Mouse (Mus musculus) adrenal gland, postnatal 14 days (tissue): ENCODE results near the gene Mfsd4b4. TPM values are rescaled to one million over a fixed set of nuclear protein-coding genes. Genes with fewer than 3 reads are reported as not detected.
"Not testable (repeated sequence)": the region's sequence is repeated elsewhere in the genome, so short reads cannot be mapped to it uniquely, and the experiment has no call there.

Source experiments
- DNase-seq: peaks from one replicate; pipeline ENCODE4 v3.0.0; 2021; ENCODE audit warnings: mixed read lengths
- long read RNA-seq, 2 experiments: library from polyadenylated mRNA; stranded (forward); transcript quantifications; one replicate each; pipeline ENCODE4 v2.0.0; 2021
- total RNA-seq: library from RNA; stranded (reverse); gene quantifications from 2 replicates; pipeline ENCODE4 v1.2.3, GENCODE M21; 2021

The Mfsd4b4 gene
- total RNA-seq: 6.0 and 8.0 TPM in 2 replicates
- long read RNA-seq, experiment 1, transcript Mfsd4b4-202 (4 exons, 3,523 nt): major isoform, 14 of 17 reads
- long read RNA-seq, experiment 1, partial matches to known transcripts: 1 of 17 reads
- long read RNA-seq, experiment 1, other reads (novel, unspliced or antisense): 2 of 17 reads
- long read RNA-seq, experiment 2, transcript Mfsd4b4-202 (4 exons, 3,523 nt): major isoform, 9 of 10 reads
- long read RNA-seq, experiment 2, partial matches to known transcripts: 1 of 10 reads
- long read RNA-seq, experiment 2, other reads (novel, unspliced or antisense): 0 of 10 reads

DNA sequence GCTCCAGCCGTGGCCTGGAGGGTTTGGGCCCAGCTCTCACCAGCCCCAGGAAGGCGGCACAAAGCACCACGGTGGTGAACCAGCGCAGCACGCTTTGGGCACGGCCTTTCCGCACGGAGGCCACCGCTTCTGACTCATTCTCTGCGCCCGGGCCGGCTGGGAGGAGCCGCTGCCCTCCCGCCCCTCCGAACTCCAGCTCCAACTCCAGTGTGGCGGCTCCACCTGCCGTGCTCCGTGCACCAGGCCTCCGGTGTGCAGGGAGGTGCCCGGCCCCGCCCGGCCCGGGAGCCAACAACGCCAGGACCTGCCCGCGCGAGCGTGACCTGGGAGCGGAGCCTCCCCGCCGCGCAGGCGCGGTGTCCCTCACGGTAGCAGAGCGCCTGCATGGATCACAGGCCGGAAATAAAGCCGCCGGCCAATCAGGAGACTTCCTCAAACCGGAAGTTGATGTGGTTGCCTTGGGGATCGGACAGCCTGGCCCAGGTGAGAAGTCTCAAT is at the start of gene Mfsd4b4:
TSS of gene Mfsd4b4 (minus strand) at position 365 of the 498 bp plus-strand sequence.
- peak; percentile 93 for DNase-seq

DNA sequence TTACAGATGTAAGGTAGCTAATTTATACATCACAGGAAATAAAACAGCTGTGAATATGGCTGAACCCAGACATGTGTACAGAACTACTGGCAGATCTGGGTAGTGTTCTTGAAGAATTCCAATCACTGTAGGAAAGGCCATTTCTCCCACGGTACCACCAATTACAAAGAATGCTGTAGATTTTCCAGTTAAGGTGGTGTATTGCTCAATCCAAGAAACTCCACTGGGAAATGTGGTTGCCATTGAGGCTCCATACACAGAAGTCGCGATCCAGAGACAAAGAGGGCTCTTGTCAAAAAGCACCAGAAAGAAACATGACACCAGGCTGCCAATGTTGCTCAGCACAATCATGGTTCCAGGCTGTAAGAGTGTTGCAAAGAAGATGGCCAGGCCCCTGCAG is 48.2 kb upstream of the Mfsd4b4 start:
- DNase-seq: not testable (repeated sequence)

DNA sequence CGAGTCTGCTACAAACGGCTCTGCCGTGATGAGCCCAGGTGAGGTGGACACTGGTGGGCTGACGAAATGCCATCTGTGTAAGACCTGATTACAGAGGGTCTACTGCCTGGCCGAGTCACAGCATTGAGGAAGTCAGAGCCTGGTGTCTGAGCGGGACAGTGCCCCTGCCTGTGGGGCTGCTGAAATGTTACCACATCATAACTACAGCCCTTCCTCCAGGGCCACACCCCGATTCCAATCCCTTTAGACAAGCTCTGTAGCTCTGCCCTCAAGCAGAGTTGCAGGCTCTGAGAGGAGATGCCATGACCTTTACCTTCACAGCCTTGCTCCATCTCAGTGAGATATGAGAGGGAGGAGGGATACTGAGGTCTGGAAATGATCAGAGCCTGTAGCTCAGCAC is 37.5 kb upstream of the Mfsd4b4 start:
- DNase-seq: no peak

DNA sequence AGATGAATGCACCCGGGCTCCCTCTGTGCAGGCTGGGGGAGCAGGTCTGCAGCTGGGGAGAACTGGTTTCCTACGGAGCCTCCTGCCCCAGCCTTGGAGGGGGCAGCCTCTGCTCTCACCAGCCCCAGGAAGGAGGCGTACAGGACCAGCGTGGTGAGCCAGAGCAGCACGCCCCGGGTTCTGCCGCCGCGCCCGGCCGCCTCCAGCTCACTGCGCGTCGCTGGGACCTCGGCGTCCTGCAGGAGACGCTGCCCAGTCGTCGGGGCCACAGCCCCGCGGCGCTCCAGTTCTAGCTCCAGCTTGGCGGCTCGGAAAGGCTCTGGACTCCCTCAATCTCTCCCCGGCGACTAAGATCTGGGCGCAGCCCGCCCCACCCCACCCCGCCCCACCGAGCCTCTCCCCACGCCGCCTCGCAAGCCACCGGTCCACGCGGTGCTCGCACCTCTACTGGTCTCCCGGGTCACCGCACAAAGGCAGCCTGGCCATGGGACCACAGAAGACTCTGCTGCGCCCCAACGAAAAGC is 27.6 kb upstream of the Mfsd4b4 start, which contains the start of gene Mfsd4b2:
TSS of gene Mfsd4b2 (minus strand) at position 308 of the 524 bp plus-strand sequence.
- DNase-seq: peak; percentile 56

DNA sequence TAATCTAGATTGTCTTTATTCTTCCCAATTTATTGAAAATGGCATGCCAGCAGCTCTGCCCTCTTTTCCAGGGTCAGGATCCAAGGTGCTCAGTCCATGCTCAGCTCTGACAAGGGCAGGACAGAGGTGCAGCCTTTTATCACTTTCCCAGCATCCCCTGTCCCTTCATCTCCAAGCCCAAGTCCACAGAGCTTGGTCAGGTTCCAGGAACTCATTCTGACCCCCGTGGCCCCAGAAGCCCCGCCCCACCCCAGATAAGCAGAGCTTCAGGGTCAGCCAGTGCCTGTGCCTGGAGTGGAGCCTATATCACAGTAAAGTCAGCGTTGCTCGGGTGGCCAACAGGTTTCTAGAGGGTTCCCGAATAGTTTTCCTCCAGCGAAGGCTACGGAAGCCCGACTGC is 25.5 kb upstream of the Mfsd4b4 start:
- DNase-seq: not testable (repeated sequence)

DNA sequence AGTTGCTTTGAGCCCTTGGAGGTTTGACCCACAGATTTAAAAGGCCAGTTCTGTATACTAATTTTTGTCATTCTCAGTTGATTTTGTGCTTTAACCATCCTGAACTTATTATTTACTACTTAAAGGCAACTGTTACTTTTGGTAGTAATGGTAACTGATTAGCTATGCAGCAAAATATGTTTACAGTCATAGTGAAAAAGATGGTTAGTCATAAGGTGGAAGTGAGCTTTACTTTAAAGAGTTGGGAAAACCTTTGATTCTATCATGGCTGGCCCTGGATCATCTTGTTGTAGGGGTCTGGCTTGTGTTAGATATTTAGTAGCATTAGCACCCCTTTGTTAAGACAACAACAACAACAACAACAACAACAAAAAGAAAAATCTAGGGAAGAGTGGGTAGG is 13.6 kb upstream of the Mfsd4b4 start:
- no peak for DNase-seq

DNA sequence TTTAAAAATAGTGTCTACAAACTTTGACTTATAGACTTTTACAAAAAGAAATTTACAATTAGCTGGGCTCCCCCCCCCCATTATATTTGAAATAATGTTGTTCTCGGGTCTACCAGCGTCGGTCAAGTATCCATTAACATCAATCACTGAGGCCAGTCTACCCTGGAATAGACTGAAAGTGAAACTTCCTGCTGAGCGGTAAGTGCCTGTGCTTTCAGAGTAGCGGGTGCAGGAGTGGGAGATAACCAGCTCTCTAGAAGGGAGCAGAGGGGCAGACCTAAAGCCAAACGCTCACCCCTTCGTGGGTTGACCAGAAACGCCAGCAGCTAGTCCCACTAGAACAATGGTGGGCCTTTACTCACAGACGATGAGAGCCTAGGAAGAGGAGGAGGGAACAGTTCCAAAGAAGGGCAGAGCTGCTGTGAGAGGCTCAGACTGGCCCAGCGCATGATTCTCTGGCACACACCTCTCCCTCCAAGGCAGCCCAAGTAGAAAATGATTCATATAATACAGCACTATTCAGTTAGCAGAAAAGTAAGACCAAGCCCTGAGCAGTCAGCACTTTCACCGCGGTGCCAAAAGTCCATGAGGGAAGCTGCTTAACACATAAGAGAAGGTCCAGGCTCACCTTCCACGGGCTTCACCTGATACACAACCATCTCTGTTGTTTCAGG is 9.9 kb upstream of the Mfsd4b4 start:
- DNase-seq: no peak

DNA sequence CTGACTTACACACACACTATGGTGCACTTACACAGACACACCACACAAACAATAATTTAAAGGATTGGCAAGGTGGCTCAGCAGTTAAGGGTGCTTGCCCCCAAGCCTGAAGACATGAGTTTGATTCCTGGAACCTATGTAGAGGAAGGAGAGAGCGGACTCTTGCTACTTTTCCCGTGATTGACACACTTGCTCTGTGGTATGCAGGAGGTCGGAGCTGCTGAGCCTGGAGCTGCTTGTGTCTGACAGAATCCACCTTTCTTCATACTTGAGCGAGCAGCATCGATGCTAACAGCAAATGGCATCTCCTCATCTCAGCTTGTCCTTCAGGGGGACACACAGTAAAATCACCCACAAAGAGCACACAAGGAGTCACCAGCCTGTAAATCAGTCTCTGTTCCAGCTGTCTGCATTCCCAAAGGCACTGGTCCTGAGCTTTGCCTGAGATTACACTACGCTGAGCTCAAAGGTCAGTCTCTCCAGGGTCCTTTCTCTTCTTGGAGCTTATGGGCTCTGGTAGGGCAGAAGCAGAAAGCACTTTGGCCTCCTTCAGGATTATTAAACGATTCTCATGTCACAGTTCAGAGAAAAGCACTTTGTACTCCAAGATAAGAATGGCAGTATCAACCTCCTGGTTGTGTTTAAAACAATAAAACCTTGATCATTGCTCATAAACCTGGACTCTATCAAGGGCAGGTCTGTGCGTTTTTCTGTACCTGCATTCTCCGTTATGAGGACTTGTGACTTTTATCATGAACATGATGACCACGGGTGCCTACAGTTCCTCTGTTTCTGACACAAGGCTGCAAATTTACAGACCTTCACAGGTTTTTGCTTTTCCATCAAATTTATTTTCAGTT is 8.0 kb upstream of the Mfsd4b4 start:
- no peak for DNase-seq

DNA sequence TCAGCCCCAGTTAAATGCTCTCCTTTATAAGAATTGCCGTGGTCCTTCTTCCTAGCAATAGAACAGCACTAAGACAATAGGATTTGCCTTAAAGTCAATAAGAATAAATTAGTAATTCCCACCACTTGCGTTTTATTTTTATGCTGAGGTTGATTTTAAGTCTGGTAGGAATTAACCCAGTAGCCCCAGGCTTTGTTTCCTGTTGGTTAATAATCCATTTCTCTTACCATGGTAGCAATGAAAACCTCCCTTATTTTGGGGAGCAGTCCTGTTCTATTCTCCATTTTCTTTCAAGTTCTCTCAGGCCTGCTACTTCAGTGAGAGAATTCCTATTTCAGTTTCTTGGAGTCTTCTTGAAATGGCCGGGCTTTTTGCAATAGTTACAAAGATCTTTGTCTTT is 5.2 kb upstream of the Mfsd4b4 start:
- DNase-seq: no peak

DNA sequence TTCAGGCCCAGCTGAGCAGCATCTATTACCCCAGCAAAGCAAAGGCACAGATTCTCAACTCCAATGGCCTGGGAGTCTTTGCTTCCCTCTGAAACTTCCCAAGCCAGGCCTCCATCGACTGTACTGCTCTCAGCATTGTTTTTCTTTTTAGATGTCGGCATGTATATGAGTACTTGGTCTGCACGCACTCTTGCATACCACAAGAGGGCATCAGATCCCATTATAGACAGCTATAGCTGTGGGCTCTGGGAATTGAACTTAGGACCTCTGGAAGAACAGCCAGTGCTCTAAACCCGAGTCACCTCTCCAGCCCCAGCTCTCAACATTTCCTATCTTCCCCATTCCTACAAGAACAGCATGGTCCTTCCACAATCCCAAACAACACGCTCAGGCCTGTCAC is 2.5 kb downstream of the Mfsd4b4 start:
- DNase-seq: no peak

DNA sequence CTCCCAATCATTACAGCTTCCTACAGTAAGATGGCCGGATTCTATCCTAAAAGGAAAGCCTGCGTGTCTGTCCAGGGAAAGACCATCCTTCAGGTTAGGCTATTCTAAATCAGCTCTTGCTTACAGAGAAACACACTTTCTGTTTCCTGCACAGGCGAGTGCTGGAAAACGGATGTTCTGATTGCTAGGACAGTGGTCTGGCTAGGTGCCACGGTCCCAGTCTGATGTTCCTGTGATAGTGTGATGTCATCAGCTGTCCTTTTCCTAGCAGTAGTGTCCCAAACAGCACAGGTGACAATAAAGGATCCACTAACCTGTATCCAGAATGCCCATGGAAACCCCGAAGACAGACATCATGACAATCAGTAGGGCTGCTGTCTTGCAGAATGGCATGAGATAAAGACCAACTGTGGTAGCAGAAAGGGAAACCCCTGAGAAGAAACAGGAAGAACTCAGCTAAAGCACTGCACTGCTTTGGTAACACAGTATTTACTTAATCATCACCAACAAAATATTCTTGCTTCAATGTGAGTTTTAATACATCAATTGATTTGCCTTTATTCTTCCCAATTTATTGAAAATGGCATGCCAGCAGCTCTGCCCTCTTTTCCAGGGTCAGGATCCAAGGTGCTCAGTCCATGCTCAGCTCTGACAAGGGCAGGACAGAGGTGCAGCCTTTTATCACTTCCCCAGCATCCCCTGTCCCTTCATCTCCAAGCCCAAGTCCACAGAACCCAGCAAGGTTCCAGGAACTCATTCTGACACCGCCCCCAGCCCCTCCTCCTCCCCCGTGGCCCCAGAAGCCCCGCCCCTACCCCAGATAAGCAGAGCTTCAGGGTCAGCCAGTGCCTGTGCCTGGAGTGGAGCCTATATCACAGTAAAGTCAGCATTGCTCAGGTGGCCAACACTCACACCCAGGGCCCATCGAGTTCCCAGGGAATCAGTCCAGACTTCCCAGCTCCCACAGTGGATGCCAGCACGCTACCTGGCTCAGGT is 5.0 kb downstream of the Mfsd4b4 start:
- peak; percentile 48 for DNase-seq

DNA sequence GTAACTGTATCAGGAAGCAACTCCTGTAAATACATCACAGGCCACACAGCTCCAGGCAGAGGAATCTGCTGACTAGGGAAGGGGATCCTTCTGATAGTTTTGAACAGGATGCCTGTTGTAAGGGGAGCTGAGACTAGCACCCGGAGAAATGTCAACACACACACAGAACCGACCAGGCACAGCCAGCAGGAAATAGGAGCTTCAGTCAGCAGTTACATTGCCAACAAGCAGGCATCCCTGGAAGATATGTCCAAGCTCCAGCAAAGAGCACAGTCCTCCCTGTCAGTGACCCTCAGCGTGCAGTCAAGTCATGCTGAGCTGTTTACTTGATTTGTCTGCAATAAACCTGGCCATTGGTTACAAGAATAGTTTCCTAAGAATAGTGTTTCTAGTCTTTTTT is 10.4 kb downstream of the Mfsd4b4 start:
- no peak for DNase-seq

DNA sequence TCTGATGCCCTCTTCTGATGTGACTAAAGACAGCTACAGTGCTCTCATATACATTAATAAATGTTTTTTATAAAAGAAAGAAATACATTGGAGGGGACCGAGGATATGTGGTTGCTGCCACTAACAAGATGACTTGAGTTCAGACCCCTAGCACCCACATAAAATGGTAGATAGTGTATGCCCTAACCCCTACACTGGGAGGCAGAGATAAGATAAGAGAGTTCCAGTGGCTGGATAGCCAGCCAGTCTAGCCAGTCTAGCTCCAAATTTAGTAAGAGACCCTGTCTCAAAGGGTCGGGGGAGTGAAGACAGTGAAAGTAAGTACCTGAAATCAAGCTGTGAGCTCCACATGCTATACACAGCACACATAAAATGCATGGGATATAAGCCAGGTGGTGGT is 33.5 kb downstream of the Mfsd4b4 start:
- DNase-seq: no peak

DNA sequence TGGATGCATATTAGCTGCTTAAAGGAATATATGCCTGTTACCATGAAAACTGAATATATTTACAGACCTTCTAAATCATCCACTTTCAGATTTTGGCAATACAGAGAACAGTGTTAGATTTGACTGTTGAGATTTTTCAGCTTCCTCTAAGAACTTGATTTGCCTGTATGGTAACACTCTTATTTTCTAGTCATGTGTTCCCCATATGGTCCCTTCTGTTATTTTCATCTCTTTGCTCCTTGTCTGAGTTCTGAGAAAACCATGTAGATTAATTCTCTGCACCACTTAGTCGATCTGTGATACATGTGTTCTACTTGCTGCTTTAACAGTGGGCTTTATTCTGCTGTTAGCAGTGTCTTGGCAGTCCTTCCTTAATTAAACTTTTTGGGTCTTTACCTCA is 56.4 kb downstream of the Mfsd4b4 start:
- no peak for DNase-seq

Other genes starting within 250 kb of the Mfsd4b4 start
- gene Rev3l, start 167.1 kb downstream of the Mfsd4b4 start, total RNA-seq: 26.9 and 34.8 TPM in 2 replicates
- 0.26 TPM in 2 replicates for gene Mfsd4b2, start 27.7 kb upstream of the Mfsd4b4 start, total RNA-seq
- gene Mfsd4b3, start 60.9 kb upstream of the Mfsd4b4 start, total RNA-seq: 4.5 and 5.7 TPM in 2 replicates
- 0.67 and 0.75 TPM in 2 replicates for gene Mfsd4b5, start 87.4 kb upstream of the Mfsd4b4 start, total RNA-seq
- gene Mfsd4b1, start 126.0 kb upstream of the Mfsd4b4 start, total RNA-seq: 4.1 and 6.8 TPM in 2 replicates
- 24.6 and 29.7 TPM in 2 replicates for gene Slc16a10, start 243.0 kb upstream of the Mfsd4b4 start, total RNA-seq